Mouse (Mus musculus) CH12.LX (cell line): ENCODE measurements around the gene Zfp148.

Source experiments
- CTCF ChIP-seq, 2 experiments: IDR thresholded peaks in 1 of 2; conservative IDR thresholded peaks in 1 of 2; 2 replicates each; pipeline ENCODE4 v1.5.1; 2011 to 2012; ENCODE audit warnings: low read depth in 2 of 2, low read length in 2 of 2, improper control_type of control experiment in 1 of 2, inconsistent platforms in 1 of 2, mild to moderate bottlenecking in 1 of 2, moderate library complexity in 1 of 2
- EP300 ChIP-seq: IDR thresholded peaks from 2 replicates; pipeline ENCODE4 v1.6.1; 2011; ENCODE audit warnings: low read length, improper control_type of control experiment
- ETS1 ChIP-seq: conservative IDR thresholded peaks from 2 replicates; pipeline ENCODE4 v1.6.1; 2012; ENCODE audit warnings: low read depth, mild to moderate bottlenecking, inconsistent platforms, low read length, improper control_type of control experiment, moderate library complexity
- MAX ChIP-seq: IDR thresholded peaks from 2 replicates; pipeline ENCODE4 v1.6.1; 2011; ENCODE audit warnings: low read length, improper control_type of control experiment
- RAD21 ChIP-seq: IDR thresholded peaks from 2 replicates; pipeline ENCODE4 v1.6.1; 2011; ENCODE audit warnings: low read depth, mild to moderate bottlenecking, low read length, improper control_type of control experiment, moderate library complexity

DNA sequence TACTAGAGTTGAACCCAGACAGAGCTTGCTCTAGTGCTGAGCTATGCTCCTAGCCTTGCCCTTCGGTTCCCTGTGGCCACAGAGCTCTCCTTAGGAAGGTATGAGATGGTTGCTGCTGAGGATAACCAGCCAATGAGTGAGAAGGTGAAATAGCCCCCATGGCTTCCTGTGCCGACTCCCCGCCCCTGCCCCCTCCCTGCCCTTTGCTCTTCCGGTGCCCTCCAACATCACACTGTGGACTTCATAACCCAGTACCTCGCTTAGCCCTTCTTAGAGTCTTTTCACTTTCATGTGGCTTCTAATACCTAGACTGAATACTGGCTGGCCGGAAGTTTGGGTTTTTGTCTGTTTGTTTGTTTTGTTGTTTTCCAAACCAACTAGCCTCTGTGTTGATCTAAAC, 9.8 kb upstream of the Zfp148 start:
- no peak for TF ChIP-seq MAX
- TF ChIP-seq CTCF (conservative IDR thresholded peaks at IDR 0.05 in 1 of 2, IDR thresholded peaks at IDR 0.05 in 1 of 2; ENCODE audit: low read depth in 2 of 2, low read length in 2 of 2), result no peak
- no peak for TF ChIP-seq RAD21
- no peak for TF ChIP-seq ETS1
- TF ChIP-seq EP300, result no peak
